Mouse (Mus musculus): Measurements from ENCODE around the gene Fosb.

- no peak for TF ChIP-seq CTCF (IDR thresholded peaks at IDR 0.05)
- no peak for TF ChIP-seq EP300 (IDR thresholded peaks at IDR 0.05)
Observed at GRCm38 (mm10) chr7:19253437-19253836, 56.4 kb downstream of the Fosb start.
